Mouse (Mus musculus): ENCODE measurements around the gene Rock2. TPM values are rescaled to one million over a fixed set of nuclear protein-coding genes. Genes with fewer than 3 reads are reported as not detected.
A peak's percentile ranks its signal among the peaks of the same experiment; 100 is the strongest.
"Not testable (repeated sequence)": the region's sequence is repeated elsewhere in the genome, so short reads cannot be mapped to it uniquely, and the experiment has no call there.

The Rock2 gene
- total RNA-seq, 2 experiments from 2014 or later = 75.7 to 78.2 TPM

- no peak for DNase-seq
- intact Hi-C loops (cut with DNase I) = loop anchor here (5.0 kb wide), 1 partner anchor 42 kb away; no protein-coding TSS in a partner anchor
Measured at GRCm38 (mm10) chr12:16994291-16994690, 99.6 kb downstream of the Rock2 start.

GRCm38 (mm10) chr12:16996281-16996680 lies 101.6 kb downstream of the Rock2 start:
- intact Hi-C loops (cut with DNase I) = no loop called here
- no peak for DNase-seq

GRCm38 (mm10) chr12:16996886-16997462 lies 102.3 kb downstream of the Rock2 start:
- no peak for DNase-seq
- intact Hi-C loops (cut with DNase I) = no loop called here

GRCm38 (mm10) chr12:16999146-16999545 lies 104.5 kb downstream of the Rock2 start:
- no peak for DNase-seq
- intact Hi-C loops (cut with DNase I) = no loop called here

GRCm38 (mm10) chr12:16999739-17000497 lies 105.2 kb downstream of the Rock2 start, which contains the start of gene Pqlc3:
Pqlc3 (minus strand) TSS chr12:17000408.
- peak; percentile 78 to 86 for DNase-seq
- intact Hi-C loops (cut with DNase I) = no loop called here

- no peak for DNase-seq
- intact Hi-C loops (cut with DNase I) = no loop called here
Measured at GRCm38 (mm10) chr12:17000628-17001027, 105.9 kb downstream of the Rock2 start.

- no peak for DNase-seq
- intact Hi-C loops (cut with DNase I) = no loop called here
Measured at GRCm38 (mm10) chr12:17001211-17001610, 106.5 kb downstream of the Rock2 start.

GRCm38 (mm10) chr12:17009466-17009865 lies 114.8 kb downstream of the Rock2 start:
- no peak for DNase-seq
- intact Hi-C loops (cut with DNase I) = no loop called here

GRCm38 (mm10) chr12:17011100-17011870 lies 116.6 kb downstream of the Rock2 start, which contains the start of gene 2410004P03Rik:
2410004P03Rik (minus strand) TSS chr12:17011727.
- intact Hi-C loops (cut with DNase I) = loop anchor here (1.0 to 5.0 kb wide), 2 partner anchors 205 to 294 kb away; no protein-coding TSS in a partner anchor
- peak; percentile 73 to 80 for DNase-seq

GRCm38 (mm10) chr12:17012067-17012899 lies 117.6 kb downstream of the Rock2 start:
- no peak for DNase-seq
- intact Hi-C loops (cut with DNase I) = loop anchor here (5.0 kb wide), 1 partner anchor 295 kb away; no protein-coding TSS in a partner anchor

GRCm38 (mm10) chr12:17015711-17016110 lies 121.0 kb downstream of the Rock2 start:
- intact Hi-C loops (cut with DNase I) = loop anchor here (5.0 kb wide), 1 partner anchor 242 kb away; no protein-coding TSS in a partner anchor
- DNase-seq = no peak

- peak; percentile 35 to 37 for DNase-seq
- intact Hi-C loops (cut with DNase I) = loop anchor here (5.0 kb wide), 1 partner anchor 239 kb away; no protein-coding TSS in a partner anchor
Measured at GRCm38 (mm10) chr12:17018468-17018867, 123.8 kb downstream of the Rock2 start.

GRCm38 (mm10) chr12:17021125-17021524 lies 126.4 kb downstream of the Rock2 start:
- DNase-seq; intact Hi-C loops (cut with DNase I): not testable (repeated sequence)

- intact Hi-C loops (cut with DNase I) = no loop called here
- DNase-seq = no peak
Measured at GRCm38 (mm10) chr12:17022145-17022544, 127.5 kb downstream of the Rock2 start.

GRCm38 (mm10) chr12:17024554-17025110 lies 129.9 kb downstream of the Rock2 start:
- intact Hi-C loops (cut with DNase I) = no loop called here
- DNase-seq = no peak

- intact Hi-C loops (cut with DNase I) = loop anchor here (5.0 kb wide), 1 partner anchor 209 kb away; no protein-coding TSS in a partner anchor
- peak; percentile 31 to 57 for DNase-seq
Measured at GRCm38 (mm10) chr12:17032694-17033463, 138.2 kb downstream of the Rock2 start.

- no peak for DNase-seq
- intact Hi-C loops (cut with DNase I) = loop anchor here (5.0 kb wide), 1 partner anchor 209 kb away; no protein-coding TSS in a partner anchor
Measured at GRCm38 (mm10) chr12:17033464-17033841, 138.8 kb downstream of the Rock2 start.

GRCm38 (mm10) chr12:17034671-17035070 lies 140.0 kb downstream of the Rock2 start:
- DNase-seq = no peak
- intact Hi-C loops (cut with DNase I) = loop anchor here (2.0 to 5.0 kb wide), 2 partner anchors 208 to 222 kb away; no protein-coding TSS in a partner anchor

Measured in gastrocnemius, postnatal 36 days (tissue).